Mouse (Mus musculus) kidney, postnatal 36 days (tissue): Measurements from ENCODE around the gene Foxl1.
A peak's percentile ranks its signal among the peaks of the same experiment; 100 is the strongest.

Experiments used
- DNase-seq, 2 experiments: peaks; one replicate each; pipeline ENCODE4 v3.0.0; 2021 to 2022; ENCODE audit warnings: mixed read lengths in 2 of 2

Foxl1 gene

GRCm38 (mm10) chr8:121170116-121170515 lies 42.4 kb downstream of the Foxl1 start:
- no peak for DNase-seq

- DNase-seq: peak; percentile 51 to 65
These were observed 43.1 kb downstream of the Foxl1 start for GRCm38 (mm10) chr8:121170626-121171552.

GRCm38 (mm10) chr8:121172567-121172966 lies 44.8 kb downstream of the Foxl1 start:
- DNase-seq: no peak

- DNase-seq: peak; percentile 65 to 66
These were observed 46.4 kb downstream of the Foxl1 start for GRCm38 (mm10) chr8:121174178-121174577.

- DNase-seq: peak in 1 of 2 experiments; percentile 12
These were observed 47.2 kb downstream of the Foxl1 start for GRCm38 (mm10) chr8:121174721-121175539.

GRCm38 (mm10) chr8:121175540-121176090 lies 47.9 kb downstream of the Foxl1 start:
- no peak for DNase-seq

- DNase-seq: peak; percentile 23 to 28
These were observed 48.6 kb downstream of the Foxl1 start for GRCm38 (mm10) chr8:121176291-121176690.
